Mouse (Mus musculus) T-helper 2 cell (primary cell): ENCODE measurements at regions not wholly inside any gene's neighbourhood (a gene's known extent, or its start where the extent isn't known, plus 50 kb on each side); places are given as distances from the start of the nearest gene placed in this dataset.

Experiments used
- in situ Hi-C: fragments of 300-600 bp; cut with MboI, MseI; formaldehyde crosslinking; loops from one replicate; pipeline ENCODE4 v1.15.1; 2025; ENCODE audit warnings: high pct_unique_total_duplicates

DNA sequence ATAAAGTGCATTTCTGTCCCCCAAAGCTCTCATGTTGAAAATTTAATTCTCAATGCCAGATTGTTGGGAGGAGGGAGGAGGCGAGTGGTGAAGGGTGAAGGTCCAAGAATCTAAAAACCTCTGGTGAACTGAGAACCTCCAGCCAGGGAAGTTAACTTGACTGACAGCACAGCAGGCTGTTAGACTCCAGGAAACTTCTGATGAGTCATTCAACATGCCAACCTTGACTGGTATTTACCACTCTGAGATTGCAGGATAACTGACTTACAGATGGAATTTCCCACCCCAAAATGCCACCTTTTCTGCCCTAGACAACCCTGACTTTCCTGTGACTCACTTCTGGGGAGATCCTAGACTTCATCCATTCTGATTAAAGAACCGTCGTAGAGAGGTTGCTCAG lies 58.6 kb upstream of the Prdm8 start:
- in situ Hi-C loops: no loop called here

DNA sequence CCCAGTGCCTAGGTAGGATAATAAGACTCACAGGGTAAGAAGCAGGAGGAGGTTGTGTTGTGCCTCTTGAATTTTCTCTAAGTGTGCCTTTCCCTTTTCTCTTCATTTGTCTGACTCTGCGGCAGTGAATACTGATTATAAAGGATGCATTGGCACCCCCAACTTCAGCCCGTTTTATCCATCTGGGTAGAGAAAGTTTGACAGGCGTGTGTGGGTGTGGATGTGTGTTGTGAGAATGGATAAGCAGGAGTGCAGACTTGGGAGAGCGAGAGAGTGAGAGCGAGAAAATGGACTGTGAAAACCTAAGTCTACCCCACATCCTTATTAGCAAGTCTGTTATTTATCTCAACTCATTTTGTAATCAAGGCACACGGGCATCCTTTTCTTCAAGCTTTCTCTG lies 60.7 kb upstream of the Prdm8 start:
- in situ Hi-C loops: no loop called here

DNA sequence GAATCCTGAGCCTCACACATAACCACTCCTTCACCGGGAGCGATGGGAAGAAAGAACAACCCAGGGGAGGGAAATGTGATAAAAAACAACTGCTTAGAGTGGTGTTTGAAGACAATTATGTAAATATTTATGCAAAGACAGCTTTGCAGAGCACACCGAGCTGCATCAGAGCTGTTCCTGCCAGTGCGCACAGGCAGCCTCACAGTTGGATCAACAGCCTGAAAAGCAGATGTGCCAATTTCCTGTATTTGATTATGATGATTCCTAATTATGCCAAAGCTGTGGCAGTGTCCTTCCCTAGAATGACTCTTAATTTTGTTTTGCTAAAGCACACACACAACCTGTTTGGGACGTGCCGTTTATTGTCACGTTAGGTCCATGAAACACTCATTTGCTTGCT lies 52.6 kb upstream of the Antxr2 start:
- in situ Hi-C loops: loop anchor here (5.0 kb wide), 1 partner anchor 51 kb away; the partner anchor contains the start of gene Antxr2

DNA sequence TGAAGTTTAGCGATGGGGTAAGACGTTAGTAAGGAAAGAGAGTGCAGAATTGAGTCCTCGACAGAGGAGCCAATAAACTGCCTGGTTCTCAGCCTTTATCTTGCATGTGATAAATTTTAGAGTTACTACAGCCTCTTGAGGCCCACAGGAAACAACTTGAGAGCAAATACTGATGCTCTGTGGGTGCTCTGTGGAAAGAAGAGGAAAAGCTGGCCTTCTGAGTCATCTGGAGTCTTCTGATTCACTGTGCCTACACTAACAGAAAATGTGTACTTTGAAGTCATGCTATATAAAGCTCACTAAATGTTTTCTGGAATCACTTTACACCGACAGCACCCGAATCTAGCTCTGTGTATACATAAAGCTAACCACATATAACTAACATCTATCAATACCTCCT lies 50.4 kb upstream of the Antxr2 start:
- in situ Hi-C loops: loop anchor here (5.0 kb wide), 1 partner anchor 49 kb away; the partner anchor contains the start of gene Antxr2
